Mouse (Mus musculus): ENCODE data around the gene Cacna1a.
A peak's percentile ranks its signal among the peaks of the same experiment; 100 is the strongest.
"Not testable (repeated sequence)": the region's sequence is repeated elsewhere in the genome, so short reads cannot be mapped to it uniquely, and the experiment has no call there.

The Cacna1a gene

DNA sequence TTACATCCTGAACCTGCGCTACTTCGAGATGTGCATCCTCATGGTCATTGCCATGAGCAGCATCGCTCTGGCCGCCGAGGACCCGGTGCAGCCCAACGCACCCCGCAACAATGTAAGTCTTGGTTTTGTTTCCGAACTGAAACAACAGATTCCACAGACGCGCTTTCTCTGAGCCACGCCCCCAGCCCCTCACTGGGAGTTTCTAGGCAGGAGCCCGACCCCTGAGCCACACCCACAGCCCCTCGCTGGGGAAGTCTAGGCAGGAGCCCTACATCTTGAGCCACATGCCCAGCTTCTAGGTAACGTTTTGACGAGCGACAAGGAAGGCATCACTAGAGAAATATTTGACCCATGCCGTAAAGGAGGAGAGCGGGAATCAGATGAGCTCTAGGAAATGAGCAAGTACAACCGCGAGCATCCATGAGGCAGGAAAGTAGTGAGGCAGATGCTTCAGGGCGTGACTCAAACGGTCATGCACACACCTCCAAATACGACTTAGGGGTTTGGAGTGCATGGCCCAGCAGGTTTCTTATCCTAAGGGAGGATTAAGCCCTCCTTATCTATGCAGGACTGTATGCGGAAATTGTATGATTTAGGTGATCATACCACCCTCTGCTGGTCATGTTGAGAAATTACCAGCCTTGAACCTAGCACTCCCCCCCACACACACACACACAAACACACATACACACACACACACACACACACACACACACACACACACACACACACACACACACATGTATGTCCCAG, 181.9 kb downstream of the Cacna1a start:
- ATAC-seq (ENCODE audit: insufficient number of reproducible peaks, low FRiP score, low TSS enrichment) = no peak

DNA sequence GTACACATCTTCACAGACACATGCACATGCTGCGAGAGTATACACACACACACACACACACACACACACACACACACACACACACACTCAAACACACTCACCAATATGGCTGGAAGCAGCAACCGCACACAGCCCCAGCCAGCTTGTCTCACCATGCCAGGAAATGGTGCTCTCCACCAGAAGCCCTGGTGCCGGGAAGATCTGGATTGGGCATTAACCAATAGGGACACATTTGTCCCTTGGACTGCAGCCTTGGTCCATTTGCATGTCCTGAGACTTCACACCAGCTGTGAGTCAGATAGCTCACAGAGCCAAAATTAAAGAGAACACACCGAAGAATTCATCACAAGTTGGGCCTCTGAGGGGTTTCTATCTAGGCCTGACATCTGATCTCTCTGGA, 189.2 kb downstream of the Cacna1a start:
- ATAC-seq (ENCODE audit: insufficient number of reproducible peaks, low FRiP score, low TSS enrichment) = 0 out of 2 replicates have a peak, but pooled peaks have one; percentile 7

DNA sequence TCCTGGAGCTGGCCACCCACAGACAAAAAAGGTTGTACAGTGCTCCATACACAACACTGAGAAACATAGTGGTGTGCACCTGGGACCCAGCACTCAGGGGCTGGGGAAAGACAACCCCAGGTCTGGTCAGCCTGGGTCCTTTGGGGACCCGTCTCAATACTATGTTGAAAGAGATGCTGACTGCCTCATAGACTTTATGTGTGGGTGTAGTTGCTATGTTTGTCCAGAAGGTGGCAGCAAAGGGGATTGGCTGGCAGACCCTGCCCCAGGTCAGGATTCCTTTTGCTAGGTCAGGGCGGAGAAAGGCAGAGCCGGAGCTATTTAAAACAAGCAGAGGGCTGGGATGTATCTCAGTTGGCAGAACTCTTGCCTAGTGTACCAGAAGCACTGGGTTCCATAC, 191.4 kb downstream of the Cacna1a start:
- no peak for ATAC-seq (ENCODE audit: insufficient number of reproducible peaks, low FRiP score, low TSS enrichment)

DNA sequence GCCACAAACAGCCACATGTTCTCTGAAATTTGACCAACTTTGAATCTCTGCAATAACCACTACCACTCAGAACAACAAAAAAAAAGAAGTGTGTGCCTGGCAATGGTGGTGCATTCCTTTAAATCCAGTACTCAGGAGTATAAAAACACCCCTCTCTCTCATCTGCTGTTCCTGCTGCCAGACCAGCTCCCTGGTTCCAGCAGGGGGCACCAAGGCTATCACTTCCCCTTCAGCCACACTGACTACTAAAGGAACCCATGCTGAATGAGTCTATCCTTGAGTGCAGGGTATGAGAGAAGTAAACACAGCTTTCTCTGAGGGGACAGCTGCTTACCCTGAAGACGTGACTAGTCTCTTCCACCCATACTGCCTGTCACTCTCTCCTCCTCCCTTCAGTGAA, 197.1 kb downstream of the Cacna1a start:
- ATAC-seq (ENCODE audit: insufficient number of reproducible peaks, low FRiP score, low TSS enrichment) = no peak

DNA sequence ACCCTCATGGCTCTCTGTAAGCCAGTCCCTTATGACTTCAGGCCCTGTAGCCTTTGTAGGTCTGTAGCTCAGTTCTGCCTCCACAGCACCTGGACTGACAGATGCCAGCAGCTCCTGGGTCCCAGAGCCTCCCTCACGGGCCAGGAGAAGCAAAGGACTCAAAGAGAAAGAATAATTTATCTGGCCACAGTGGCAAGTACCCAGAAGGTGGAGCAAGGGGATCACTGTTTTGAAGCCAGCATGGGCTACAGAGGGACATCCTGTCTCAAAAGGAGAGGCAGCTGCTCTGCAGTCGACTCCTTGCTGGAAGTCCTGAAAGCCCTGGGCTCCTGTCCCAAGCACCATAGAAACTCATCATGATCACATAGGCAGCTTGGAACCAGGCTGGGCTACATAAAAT, 198.0 kb downstream of the Cacna1a start:
- ATAC-seq (ENCODE audit: insufficient number of reproducible peaks, low FRiP score, low TSS enrichment) = no peak

DNA sequence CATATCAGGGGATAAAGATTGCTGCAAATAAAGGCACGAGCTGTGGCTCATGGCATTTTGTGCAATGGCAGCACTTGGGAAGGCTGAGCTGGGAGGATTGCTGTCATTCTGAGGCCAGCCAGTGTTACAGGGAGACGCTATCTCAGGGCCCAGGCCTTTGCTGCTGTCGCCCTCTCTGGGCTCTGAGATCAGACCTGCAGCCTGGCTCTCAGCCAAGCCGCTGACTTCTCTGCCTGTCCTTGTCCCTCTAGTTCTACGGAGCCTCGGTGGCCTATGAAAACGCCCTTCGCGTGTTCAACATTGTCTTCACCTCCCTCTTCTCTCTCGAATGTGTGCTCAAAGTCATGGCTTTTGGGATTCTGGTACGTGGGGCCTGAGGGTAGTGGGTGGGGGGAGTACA, 200.3 kb downstream of the Cacna1a start:
- no peak for ATAC-seq (ENCODE audit: insufficient number of reproducible peaks, low FRiP score, low TSS enrichment)

DNA sequence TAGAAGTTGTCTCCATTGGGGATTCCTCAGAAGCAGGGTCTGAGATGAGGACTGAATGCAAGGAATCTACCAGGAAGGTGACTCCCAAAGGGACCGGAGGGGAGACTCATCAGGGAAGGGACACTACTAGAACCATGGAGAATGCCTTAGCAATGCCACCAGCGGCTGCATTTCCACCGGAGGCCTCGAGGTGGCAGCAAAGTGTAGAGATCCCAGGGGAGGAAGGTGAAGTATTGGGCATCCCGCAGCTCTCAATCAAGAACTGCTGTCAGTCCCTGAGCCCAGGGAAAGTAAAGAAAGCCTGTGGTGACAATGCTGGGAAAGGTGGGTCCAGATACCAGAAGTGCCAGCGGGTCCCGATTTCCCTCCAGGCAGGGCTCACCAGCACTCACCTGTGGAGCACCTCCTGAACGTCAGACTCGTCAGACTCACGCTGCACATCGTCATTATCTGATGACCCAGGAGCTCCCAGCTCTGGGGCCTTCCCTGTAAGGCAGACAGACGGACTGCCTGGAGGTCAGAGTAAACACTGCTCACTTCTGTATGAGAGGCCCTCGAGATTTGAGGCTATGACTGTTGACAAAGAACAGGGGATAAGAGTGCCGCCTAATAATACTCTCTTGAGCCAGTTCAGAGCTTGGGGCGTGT, 203.9 kb downstream of the Cacna1a start:
- ATAC-seq (ENCODE audit: insufficient number of reproducible peaks, low FRiP score, low TSS enrichment) = 0 out of 2 replicates have a peak, but pooled peaks have one; percentile 20

DNA sequence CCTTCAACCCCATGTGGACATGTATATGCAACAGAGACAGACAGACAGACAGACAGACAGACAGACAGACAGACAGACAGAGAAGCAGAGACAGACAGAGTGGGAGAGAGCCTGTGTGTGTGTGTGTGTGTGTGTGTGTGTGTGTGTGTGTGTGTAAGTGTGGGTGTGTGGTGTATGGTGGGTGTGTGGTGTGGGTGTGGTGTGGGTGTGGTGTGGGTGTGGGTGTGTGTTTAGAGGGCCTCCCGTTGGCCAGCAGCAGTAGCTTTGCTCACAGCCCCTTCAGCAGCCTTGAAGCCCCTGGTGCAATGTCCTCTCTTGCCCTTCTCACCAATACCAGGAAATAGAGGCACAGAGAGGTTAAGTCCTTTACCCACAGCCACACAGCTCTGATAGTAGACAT, 204.9 kb downstream of the Cacna1a start:
- no peak for ATAC-seq (ENCODE audit: insufficient number of reproducible peaks, low FRiP score, low TSS enrichment)

DNA sequence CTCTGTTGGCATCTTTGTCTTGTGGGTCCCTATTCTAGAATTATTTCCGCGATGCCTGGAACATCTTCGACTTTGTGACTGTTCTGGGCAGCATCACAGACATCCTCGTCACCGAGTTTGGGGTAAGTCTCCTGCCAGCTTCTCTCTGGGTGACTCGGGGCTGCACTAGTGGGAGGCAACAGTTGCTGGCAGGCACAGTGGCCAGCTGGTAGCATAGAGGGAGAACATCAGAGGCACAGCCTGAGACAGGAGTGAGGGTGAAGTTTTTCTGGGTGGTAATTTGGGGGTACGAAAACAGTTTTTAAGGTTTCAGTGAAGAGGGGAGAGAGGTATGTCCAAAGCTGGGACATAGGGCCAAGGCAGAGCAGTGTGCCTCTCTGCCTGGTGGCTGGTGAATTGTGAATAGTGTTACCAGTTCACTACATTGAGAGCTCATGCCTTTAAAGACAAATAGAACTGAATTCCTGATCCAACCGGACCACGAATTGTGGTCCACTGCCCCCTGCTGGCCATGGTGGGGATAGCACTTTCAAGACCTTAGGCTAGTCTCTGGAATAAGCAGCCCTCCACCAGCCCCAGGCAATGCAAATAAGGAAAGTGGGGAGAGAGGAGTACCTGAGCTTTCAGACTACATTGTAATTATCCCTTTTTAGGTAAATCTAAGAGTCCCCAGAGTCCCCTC, 206.0 kb downstream of the Cacna1a start:
- ATAC-seq (ENCODE audit: insufficient number of reproducible peaks, low FRiP score, low TSS enrichment) = 0 out of 2 replicates have a peak, but pooled peaks have one; percentile 9

DNA sequence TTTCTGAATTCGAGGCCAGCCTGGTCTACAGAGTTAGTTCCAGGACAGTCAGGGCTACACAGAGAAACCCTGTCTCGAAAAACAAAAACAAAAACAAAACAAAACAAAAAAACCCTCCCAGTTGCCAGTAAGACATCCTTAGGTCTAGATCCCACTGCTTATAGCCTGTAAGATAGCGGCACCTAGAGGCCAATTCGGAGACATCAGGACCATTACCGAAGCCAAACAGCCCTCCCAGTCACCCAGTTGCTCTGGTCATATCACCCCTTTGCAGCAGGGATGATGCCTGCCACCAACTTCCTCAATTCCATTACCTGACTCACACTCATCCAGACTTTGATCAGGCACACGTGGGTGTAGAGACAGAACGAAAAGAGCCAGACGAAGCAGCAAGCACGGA, 207.4 kb downstream of the Cacna1a start:
- no peak for ATAC-seq (ENCODE audit: insufficient number of reproducible peaks, low FRiP score, low TSS enrichment)

DNA sequence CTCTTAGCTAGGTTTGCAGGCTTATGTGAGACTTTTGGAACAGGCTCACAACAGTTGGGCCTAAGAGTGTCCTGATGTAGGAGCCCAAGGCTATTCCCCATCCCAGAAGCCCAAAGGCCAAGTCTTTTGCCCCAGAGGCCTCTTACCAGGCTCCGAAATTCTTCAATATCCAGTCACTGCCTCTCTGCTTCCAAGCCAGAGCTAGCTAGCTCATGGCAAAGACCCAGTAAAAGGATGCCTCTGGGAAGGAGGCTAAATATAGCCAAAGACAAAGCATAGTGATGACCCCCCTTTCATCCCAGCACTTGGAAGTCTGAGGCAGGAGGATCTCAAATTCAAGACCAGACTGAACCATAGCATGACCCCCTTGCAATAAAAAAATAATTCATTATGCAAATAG, 211.2 kb downstream of the Cacna1a start:
- ATAC-seq (ENCODE audit: insufficient number of reproducible peaks, low FRiP score, low TSS enrichment) = no peak

DNA sequence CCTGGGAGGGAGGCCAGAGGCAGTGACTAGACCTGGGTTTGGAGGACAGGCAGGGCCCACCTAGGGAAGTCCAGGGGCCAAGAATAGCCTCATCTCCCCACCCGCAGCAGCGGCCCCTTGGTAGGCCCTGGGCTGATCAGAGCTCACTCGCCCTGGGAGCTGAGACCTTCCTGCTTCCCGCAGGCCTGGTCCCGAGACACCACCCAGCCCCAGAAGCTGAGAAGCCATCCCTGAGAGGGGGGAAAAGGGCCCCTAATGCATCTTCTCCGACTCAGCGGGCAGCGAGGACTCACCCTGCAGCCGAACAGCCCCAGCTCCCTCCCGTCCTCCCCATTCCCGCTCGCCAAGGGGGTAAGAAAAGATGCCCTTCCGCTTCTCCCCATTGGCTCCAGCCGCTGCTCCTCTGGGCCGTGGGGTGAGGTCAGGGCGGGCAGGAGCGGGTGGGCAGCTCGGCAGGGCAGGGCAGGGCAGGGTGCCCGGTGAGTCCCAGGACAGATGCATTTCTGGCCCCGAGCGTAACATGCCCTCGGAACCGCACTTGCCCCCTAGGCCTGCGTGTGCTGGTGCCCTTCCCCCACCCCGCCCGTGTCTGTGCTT, 212.2 kb downstream of the Cacna1a start:
- ATAC-seq (ENCODE audit: insufficient number of reproducible peaks, low FRiP score, low TSS enrichment) = no peak

DNA sequence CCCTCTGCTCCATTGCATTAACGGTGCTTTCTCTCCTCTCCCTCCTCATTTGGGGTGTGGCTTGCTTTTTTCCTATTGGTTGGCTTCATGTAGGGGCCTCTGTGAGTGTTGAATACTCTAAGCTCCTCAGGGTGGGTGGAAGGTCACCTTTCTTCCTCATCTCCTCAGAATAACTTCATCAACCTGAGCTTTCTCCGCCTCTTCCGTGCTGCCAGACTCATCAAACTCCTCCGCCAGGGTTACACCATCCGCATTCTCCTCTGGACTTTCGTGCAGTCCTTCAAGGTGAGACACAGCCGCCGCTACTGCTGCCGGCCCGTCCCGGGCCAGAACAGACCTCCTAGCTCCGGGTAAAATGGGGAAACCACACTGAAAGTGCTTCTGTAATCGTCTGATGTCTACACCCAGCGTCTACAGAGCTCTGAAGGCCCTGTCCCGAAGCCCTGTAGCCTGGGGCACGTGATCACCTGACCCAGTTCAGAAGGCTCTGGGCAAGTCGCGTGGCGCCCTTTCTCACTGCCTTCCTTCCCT, 213.0 kb downstream of the Cacna1a start:
- ATAC-seq (ENCODE audit: insufficient number of reproducible peaks, low FRiP score, low TSS enrichment) = 0 out of 2 replicates have a peak, but pooled peaks have one; percentile 7

DNA sequence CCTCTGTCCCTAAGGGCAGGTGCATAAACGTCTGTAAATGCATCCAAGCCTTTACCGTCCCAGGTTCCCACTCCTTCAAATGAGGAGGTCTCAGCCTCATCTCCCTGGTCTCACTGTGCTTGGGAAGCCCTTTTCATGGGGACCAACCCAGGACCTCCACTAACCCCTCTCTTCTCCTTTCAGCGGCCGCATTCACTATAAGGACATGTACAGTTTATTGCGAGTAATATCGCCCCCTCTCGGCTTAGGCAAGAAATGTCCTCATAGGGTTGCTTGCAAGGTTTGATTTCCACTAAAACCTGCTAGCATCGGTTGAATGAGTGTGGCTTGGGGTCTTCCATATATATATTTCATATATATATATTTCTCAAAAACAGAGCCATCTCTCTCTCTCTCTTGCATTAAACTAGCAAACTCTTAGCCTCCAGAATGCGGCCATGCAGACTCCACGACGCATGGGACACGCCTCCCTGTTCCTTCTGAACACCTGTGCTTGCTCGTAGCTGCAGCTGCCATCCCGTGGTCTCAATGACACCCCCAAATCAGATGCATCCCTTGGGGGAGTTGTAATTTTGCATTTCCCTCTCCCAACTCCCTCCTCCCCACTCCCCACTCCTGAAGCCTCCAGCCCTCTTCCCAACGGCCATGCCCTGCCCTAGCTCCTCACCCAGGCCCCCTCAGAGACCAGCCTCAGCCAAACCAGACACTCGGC, 226.4 kb downstream of the Cacna1a start:
- ATAC-seq (ENCODE audit: insufficient number of reproducible peaks, low FRiP score, low TSS enrichment) = no peak

DNA sequence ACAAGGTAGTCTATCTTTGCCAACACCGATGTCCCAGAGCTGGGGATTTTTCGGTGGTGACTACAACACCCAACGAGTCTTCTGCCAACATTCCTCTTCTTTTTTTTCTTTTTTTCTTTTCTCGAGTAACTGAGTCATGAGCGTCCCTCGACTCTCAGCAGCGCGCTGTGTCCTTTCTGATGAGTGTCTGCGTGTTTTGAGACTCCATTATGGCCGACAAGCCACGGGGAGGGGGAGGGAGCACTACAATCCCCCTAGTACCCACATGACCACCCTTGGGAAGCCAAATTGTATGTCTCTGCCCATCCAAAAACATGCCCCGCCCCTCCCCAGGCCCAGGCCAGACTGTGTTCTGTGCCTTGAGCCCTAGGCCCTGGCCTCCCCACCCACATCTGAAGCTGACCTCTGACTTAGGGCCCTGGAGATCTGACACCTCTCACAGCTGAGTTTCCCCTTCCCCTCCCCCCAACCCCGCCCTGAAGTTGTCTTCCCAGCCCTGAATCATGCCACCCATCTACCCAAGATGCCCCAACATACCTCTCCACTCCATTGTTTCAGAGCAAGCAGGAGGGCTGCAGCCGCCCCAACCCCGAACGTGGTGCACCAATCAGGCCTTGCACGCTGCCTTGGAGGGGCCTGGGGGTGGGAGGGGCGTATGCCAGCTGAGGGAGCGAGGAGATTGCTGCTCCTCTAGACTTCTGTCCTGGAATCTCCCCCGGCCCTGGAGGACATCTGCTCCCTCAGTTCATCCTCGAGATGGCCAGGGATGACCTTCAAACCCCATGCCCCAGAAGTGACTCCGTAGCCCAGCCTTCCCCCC, 227.6 kb downstream of the Cacna1a start:
- ATAC-seq (ENCODE audit: insufficient number of reproducible peaks, low FRiP score, low TSS enrichment) = no peak

DNA sequence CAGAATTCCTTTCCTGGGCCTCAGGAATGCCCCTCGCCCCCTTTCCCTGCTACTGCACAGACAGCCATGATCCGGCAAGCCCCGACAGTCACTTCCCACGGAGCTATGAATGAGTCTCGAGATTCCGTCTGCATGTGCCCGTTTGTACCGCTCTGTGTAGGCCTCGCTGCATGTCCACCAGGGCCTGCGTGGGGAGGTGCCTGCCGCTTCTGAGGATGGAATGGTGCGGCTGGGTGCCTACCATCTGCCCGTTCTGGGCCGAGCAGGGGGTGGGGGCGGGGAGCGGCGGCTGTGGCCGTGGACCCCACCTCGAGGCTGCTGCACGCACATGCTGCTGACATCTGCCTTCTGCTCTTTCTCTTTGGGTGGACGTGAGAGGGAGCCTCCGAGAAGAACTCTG, 228.8 kb downstream of the Cacna1a start:
- no peak for ATAC-seq (ENCODE audit: insufficient number of reproducible peaks, low FRiP score, low TSS enrichment)

DNA sequence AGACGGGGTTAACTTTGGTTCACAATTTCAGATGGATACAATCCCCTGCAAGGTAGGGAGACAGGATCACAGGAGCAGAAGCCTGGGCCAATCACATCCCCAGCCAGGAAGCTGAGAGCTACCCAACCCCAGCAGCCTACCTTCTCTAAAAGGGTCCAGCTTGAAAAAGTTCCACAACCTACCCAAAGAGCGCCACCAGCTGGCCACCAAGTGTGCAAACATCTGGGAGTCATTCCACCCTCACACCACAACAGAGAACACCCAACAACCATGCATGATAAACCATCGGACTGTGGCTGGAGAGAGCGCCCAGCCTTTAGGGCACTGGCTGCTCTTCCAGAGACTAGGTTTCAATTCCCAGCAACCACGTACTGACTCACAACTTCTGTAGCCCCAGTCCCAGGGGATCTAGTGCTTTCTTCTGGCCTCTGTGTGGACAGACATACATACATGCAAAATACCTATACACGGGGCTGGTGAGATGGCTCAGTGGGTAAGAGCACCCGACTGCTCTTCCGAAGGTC, 232.9 kb downstream of the Cacna1a start:
- no peak for ATAC-seq (ENCODE audit: insufficient number of reproducible peaks, low FRiP score, low TSS enrichment)

DNA sequence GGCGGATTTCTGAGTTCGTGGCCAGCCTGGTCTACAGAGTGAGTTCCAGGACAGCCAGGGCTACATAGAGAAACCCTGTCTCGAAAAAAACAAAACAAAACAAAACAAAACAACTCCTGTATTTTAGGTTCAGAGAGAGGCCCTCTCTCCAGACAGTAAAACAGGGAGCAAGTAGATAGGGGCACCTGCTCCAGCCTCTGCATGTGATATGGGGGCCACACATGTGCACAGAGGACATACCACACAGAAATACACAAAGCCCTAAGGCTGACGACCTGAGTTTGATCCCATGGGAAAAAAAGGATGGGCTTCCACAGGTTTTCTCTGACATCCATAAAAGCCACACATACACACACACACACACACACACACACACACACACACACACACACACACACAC, 235.2 kb downstream of the Cacna1a start:
- ATAC-seq (ENCODE audit: insufficient number of reproducible peaks, low FRiP score, low TSS enrichment) = not testable (repeated sequence)

DNA sequence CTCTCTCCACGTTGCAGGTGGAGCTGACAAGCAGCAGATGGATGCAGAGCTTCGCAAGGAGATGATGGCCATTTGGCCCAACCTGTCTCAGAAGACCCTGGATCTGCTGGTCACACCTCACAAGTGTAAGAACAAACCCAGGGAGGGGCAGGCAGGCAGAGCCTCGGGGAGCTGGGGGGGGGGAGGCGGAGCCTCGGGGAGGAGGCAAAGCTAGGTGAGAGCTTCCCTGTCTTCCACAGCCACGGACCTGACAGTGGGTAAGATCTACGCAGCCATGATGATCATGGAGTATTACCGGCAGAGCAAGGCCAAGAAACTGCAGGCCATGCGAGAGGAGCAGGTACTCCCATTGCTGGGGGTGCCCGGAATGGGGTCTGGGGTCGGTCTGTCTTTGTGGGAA, 241.3 kb downstream of the Cacna1a start:
- no peak for ATAC-seq (ENCODE audit: insufficient number of reproducible peaks, low FRiP score, low TSS enrichment)
